12 mouse cellular contexts compared by ENCODE assay signal in genomic region chr14:33521538-33521937, GRCm38 (mm10). TPM values are rescaled to one million over a fixed set of nuclear protein-coding genes. Genes with fewer than 3 reads are reported as not detected.
DNase-seq lines count a peak whose midpoint lies in the region; ATAC-seq and TF ChIP-seq lines count a peak whose summit lies in the region.
"Had no signal": no experiment of that assay in that cellular context is flagged by ENCODE, and none has a peak within 500 bp of the region (broad histone marks: within the 10 kb centered on the region; RNA-seq: fewer than 3 reads in every experiment).

No protein-coding gene starts in this region.

- H3K4me3 ChIP-seq in cerebellum, adult 2 months (replicated peaks; ENCODE audit: insufficient read depth, low read depth, low read length): no peak overlapping the region
- no peak overlapping the region for H3K4me3 ChIP-seq in hindbrain, postnatal 0 days (ENCODE audit: low read length)
- H3K4me3 ChIP-seq in intestine, embryonic 16.5 days (ENCODE audit: low read length): no peak overlapping the region
- H3K4me3 ChIP-seq: neural tube, embryonic 12.5 days had no signal

- peak; percentile 73 for DNase-seq in brain, embryonic 14.5 days (ENCODE audit: low read depth)
- peak; percentile 41 to 61 for DNase-seq in cerebellum, adult 2 months
- peak; percentile 64 for DNase-seq in hindbrain, postnatal 0 days (ENCODE audit: low spot score)
- DNase-seq in thymus, adult 18-20 months: no peak
- DNase-seq in lung, postnatal 4 days: no peak
- DNase-seq: gastrocnemius, postnatal 25 days; kidney, adult 2 months; lung, embryonic 14.5 days had no signal

- no peak for TF ChIP-seq POLR2A in brain, embryonic 14.5 days (IDR thresholded peaks at IDR 0.05; ENCODE audit: borderline replicate concordance, extremely low read depth, insufficient read depth, insufficient read length, poor library complexity, severe bottlenecking)
- TF ChIP-seq POLR2A in cerebellum, adult 2 months (IDR thresholded peaks at IDR 0.05; ENCODE audit: borderline replicate concordance, insufficient read depth, low read length): no peak

- 9% methylated on average over 3 of the region's 3 CpGs for WGBS in cerebellum, adult 2 months
- 22% methylated on average over 3 of the region's 3 CpGs for WGBS in hindbrain, postnatal 0 days
- WGBS in intestine, embryonic 16.5 days: 53% methylated on average over 3 of the region's 3 CpGs

- no peak overlapping the region for H3K9ac ChIP-seq in hindbrain, postnatal 0 days (replicated peaks; ENCODE audit: low read length)
- no peak overlapping the region for H3K9ac ChIP-seq in intestine, embryonic 16.5 days (ENCODE audit: low read depth, low read length)
- H3K9ac ChIP-seq: lung, embryonic 14.5 days; neural tube, embryonic 12.5 days had no signal

- no peaks in the 10 kb centered on the region for H3K36me3 ChIP-seq in hindbrain, postnatal 0 days (ENCODE audit: insufficient read depth, low read length)
- no peaks in the 10 kb centered on the region for H3K36me3 ChIP-seq in intestine, embryonic 16.5 days (ENCODE audit: control insufficient read depth, insufficient read depth, low read length)
- H3K36me3 ChIP-seq: neural tube, embryonic 12.5 days had no signal

- no peaks in the 10 kb centered on the region for H3K9me3 ChIP-seq in hindbrain, postnatal 0 days (ENCODE audit: low read length)
- H3K9me3 ChIP-seq in intestine, embryonic 16.5 days (ENCODE audit: control insufficient read depth, low read length): no peaks in the 10 kb centered on the region
- H3K9me3 ChIP-seq: neural tube, embryonic 12.5 days had no signal

- peak; percentile 55; the same call in 1 of the 2 replicates for ATAC-seq in hindbrain, postnatal 0 days
- peak; percentile 54 for ATAC-seq in megakaryocyte progenitor cell, adult 5-6 weeks (replicated peaks; ENCODE audit: poor library complexity)
- ATAC-seq in intestine, embryonic 16.5 days: no peak

- H3K4me1 ChIP-seq in cerebellum, adult 2 months (ENCODE audit: control insufficient read depth, insufficient read depth, low read length): no peaks in the 10 kb centered on the region
- 0 out of 2 replicates have a peak, but pooled peaks cover 7% of the 10 kb centered on the region for H3K4me1 ChIP-seq in hindbrain, postnatal 0 days (ENCODE audit: insufficient read depth, low read length)
- H3K4me1 ChIP-seq in intestine, embryonic 16.5 days (ENCODE audit: control insufficient read depth, insufficient read depth, low read length): no peaks in the 10 kb centered on the region
- H3K4me1 ChIP-seq: neural tube, embryonic 12.5 days had no signal

- no peaks in the 10 kb centered on the region for H3K27me3 ChIP-seq in cerebellum, adult 2 months (ENCODE audit: control insufficient read depth, insufficient read depth, low read length)
- H3K27me3 ChIP-seq in hindbrain, postnatal 0 days (ENCODE audit: insufficient read depth, low read length): no peaks in the 10 kb centered on the region
- no peaks in the 10 kb centered on the region for H3K27me3 ChIP-seq in intestine, embryonic 16.5 days (replicated peaks; ENCODE audit: control insufficient read depth, insufficient read depth, low read length)
- H3K27me3 ChIP-seq: neural tube, embryonic 12.5 days had no signal

- TF ChIP-seq CTCF in brain, embryonic 14.5 days (IDR thresholded peaks at IDR 0.05; ENCODE audit: borderline replicate concordance, extremely low read depth, insufficient read depth, insufficient read length): no peak
- TF ChIP-seq CTCF in cerebellum, adult 2 months (IDR thresholded peaks at IDR 0.05; ENCODE audit: borderline replicate concordance, insufficient read depth, low read depth, low read length): no peak
- no peak for TF ChIP-seq CTCF in hindbrain, postnatal 0 days (IDR thresholded peaks at IDR 0.05; ENCODE audit: low read depth)

- no peak overlapping the region for H3K4me2 ChIP-seq in hindbrain, postnatal 0 days (ENCODE audit: low read depth, low read length)
- no peak overlapping the region for H3K4me2 ChIP-seq in intestine, embryonic 16.5 days (ENCODE audit: low read depth, low read length)
- H3K4me2 ChIP-seq: lung, embryonic 14.5 days; neural tube, embryonic 12.5 days had no signal

- no peak overlapping the region for H3K27ac ChIP-seq in cerebellum, adult 2 months (ENCODE audit: insufficient read depth, low read length)
- H3K27ac ChIP-seq in hindbrain, postnatal 0 days: no peak overlapping the region
- H3K27ac ChIP-seq in intestine, embryonic 16.5 days (ENCODE audit: low read length): no peak overlapping the region
- H3K27ac ChIP-seq: neural tube, embryonic 12.5 days had no signal

RNA-seq across cellular contexts. Expression of gene Frmpd2, which starts 50.0 kb away (rescaled TPM):
- polyA plus RNA-seq in brain, embryonic 14.5 days (2012; rRNA removed): 0.03 and 0.07 TPM in 2 replicates
- 0.36 and 0.55 TPM in 2 replicates for polyA plus RNA-seq in cerebellum, adult 2 months (2012; rRNA removed)
- total RNA-seq in hindbrain, postnatal 0 days (2014; rRNA removed): 0.31 and 0.97 TPM in 2 replicates
- polyA plus RNA-seq in hindbrain, postnatal 0 days (2015; fragmentation: Nextera tagmentation; extraction: Ambion mirVana): 0.13 and 0.44 TPM in 2 replicates
- total RNA-seq in megakaryocyte progenitor cell, adult 5-6 weeks (2015): not detected in 2 replicates
- not detected in 2 replicates for total RNA-seq in megakaryocyte progenitor cell, adult 5-6 weeks (2017)
- not detected in 2 replicates for polyA plus RNA-seq in intestine, embryonic 16.5 days (2015; fragmentation: Nextera tagmentation; extraction: Ambion mirVana)
- total RNA-seq: gastrocnemius, postnatal 25 days had no signal
- polyA plus RNA-seq: lung, embryonic 14.5 days; neural tube, embryonic 12.5 days; thymus, postnatal 0 days had no signal

Comparison
In these comparisons a context has a peak if more than half of its experiments do, and no peak if none do; other contexts are left out.
1. DNase-seq: peak in brain, embryonic 14.5 days (single experiment), cerebellum, adult 2 months (2 of 2) and hindbrain, postnatal 0 days (single experiment); none in thymus, adult 18-20 months (0 of 2) and lung, postnatal 4 days (0 of 2).